Mouse (Mus musculus) liver, adult 2 months (tissue): ENCODE measurements around the gene Olfr1337.

Experiments used
- CTCF ChIP-seq: fragments of 200-500 bp; IDR thresholded peaks from 2 replicates; pipeline ENCODE4 v1.5.1; 2011; ENCODE audit warnings: low read depth, low read length, control low read depth
- POLR2A ChIP-seq: fragments of 200-500 bp; IDR thresholded peaks from 2 replicates; pipeline ENCODE4 v1.6.1; 2011; ENCODE audit warnings: low read length, control low read depth; ENCODE audit not compliant: insufficient read depth; ENCODE audit errors: extremely low read depth

DNA sequence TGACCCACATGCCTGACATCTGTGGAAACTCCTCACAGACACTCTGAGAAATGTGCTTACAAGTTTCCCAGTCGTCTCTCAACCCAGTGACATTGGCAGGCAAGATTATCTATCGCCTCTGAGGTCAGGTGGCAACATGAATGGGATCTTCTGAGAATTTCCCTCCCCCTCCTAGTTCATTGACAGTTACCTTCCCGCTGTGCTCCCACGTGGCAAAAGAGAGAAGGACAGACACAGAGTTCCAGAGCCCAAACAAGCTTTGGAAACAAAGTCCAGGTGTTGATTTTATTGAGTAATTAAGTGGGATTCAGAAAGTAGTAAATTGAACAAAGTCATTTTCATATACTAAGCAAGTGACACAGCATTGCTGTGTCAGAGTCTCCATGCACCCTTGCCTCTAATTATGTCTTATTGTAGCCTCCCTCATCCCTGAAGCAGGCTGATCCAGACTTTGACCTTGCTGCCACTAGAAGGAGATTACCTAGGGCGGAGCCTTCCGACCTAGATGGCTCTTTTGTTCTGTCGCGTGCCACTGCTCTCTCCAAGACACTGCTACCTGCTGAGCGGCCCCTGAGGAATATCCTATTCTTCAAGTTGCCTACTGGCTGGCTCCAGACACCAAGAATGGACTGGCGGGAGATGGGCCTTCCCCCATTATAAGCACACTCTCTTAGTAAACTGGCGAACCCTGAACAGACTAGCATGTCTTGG lies 41.2 kb downstream of the Olfr1337 start:
- no peak for TF ChIP-seq CTCF
- no peak for TF ChIP-seq POLR2A
